Mouse (Mus musculus) left cerebral cortex, postnatal 36 days (tissue): ENCODE measurements at regions not wholly inside any gene's neighbourhood (a gene's known extent, or its start where the extent isn't known, plus 50 kb on each side); places are given as distances from the start of the nearest gene placed in this dataset.

Source experiments
- DNase-seq, 2 experiments: peaks; one replicate each; pipeline ENCODE4 v3.0.0; 2021 to 2022; ENCODE audit warnings: low spot score in 2 of 2, mixed read lengths in 1 of 2
- intact Hi-C: fragments of 180-260 bp; cut with DNase I; formaldehyde crosslinking; loops from one replicate; pipeline ENCODE4 v1.15.1; 2025

DNA sequence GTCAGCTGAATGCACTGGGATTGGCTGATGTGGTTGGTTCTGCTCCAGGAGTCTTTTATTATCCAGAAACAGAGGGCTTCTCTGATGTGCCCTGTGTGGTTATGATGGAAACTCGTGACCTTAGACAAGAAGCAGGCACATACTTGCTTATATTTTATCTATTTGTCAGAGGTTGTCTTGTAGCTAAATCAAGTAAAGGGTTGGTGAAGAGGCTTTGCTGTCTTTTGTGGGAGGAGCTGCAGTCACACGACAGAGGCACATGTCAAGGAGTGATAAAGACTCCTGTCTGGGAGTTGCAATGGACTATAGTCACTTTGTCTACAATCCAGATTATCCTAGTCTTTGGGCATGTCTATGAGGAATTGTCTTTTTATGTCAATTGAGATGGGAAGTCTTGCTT lies 2149.9 kb upstream of the Lrrc6 start:
- intact Hi-C loops = loop anchor here (10.0 kb wide), 1 partner anchor 216 kb away; no protein-coding TSS in a partner anchor
- no peak for DNase-seq

DNA sequence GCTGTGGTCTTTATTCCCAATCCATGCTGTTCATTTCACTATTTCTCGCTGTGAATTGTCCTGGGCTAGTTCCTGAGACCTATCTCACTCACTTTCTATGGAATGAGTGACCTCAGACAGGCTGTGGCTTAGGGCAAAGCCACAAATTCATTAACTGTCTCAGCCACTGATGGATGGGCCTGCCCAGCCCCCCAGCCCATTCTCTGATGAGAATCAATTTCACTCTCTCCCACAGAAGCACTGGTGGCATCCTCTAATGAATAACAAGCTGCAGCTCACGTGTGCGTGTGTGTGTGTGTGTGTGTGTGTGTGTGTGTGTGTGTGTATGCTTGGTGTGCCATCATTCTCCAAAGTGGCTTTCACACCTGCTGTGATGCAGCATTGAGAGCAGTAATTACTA lies 2149.3 kb upstream of the Lrrc6 start:
- DNase-seq = no peak
- intact Hi-C loops = loop anchor here (10.0 kb wide), 1 partner anchor 215 kb away; no protein-coding TSS in a partner anchor

DNA sequence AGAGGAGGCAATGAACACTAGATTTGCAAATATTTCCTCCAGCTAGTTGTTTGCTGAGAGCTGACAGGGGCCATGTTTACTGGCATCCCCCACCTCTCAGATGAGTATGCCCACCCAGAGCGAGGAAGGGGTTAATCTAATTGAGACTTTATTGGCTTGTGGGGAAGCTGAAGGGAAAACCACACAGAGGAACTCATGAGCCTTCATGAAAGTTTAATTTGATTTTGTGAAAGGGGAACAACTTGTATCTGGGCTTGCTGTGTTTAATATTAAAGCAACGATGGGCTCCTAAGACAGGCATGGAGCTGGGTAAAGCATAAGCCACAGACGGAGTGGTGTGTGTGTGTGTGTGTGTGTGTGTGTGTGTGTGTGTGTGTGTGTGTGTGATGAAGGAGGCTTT lies 2146.2 kb upstream of the Lrrc6 start:
- intact Hi-C loops = no loop called here
- no peak for DNase-seq

DNA sequence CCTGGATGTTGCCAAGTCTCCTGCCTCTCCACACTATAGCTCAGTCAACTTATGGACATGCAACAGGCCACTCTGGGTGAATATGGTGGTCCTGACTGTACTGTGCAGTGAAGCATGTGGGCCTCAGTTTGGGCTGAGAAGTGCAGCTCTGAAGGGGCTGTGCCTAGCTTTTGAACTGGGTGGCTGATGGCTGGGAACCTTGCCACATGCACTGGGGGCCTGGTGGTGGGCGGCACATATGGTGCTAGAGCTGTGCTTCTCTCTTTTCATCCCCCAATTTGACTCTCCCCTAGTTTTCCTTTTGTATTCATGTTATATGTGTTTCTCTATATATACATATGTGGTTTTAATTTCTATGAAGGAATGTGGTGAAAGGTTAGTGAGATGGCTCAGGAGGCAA lies 2144.2 kb upstream of the Lrrc6 start:
- intact Hi-C loops = no loop called here
- DNase-seq = peak; percentile 10 to 47

DNA sequence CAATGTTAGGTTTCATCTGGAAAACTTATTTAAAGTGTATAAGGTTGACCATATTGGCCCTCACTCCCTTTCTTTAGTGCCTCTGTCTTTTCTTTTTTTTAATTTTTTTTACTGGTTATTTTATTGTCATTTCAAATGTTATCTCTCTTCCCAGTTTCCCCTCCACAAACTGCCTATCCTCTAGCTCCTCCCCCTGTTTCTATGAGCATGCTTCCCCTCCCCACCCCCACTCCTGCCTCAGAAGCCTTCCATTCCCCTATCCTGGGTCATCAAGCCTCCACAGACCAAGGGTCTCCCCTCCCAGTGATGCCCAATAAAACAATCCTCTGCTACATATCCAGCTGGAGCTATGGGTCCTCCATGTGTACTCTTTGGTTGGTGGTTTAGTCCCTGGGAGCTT lies 2134.9 kb upstream of the Lrrc6 start:
- intact Hi-C loops = no loop called here
- DNase-seq = no peak

DNA sequence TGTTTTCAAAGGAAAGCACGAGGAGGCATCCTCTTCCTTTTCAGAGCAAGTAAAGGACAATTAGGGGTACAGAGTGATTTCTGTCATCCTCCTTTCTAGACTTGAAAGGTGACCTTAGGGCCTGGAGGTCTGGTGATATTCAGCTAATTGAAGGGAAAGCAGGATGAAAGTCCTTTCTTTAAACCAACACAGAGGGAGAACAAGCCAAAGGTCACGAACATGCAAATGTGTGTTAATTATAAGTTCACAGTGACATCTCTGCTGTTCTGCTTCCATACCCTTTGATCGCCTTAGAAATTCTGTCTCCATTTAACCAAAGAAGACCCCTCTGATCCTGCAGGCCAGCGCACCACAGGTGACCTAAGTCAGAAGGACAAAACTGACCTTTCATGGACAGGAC lies 2126.3 kb upstream of the Lrrc6 start:
- intact Hi-C loops = no loop called here
- DNase-seq = no peak

DNA sequence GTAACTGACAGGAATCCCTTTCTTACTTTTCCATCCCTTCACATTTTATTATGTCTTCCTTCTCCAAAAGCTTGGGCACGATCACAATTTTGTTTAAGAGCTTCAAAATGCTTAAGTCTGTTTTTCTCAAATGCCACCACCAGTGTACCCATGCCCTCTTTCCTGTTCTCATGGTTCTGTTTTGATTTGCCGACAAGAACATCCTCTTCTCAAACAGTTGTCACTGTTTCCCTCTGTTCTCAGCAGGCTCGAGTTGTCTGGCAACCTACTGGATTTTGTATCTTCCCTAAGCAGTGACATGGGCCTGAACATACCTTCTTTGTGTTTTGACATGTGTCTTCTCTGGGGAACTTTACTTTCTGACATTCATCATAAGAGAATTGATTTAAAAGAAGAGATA lies 2124.1 kb upstream of the Lrrc6 start:
- no peak for DNase-seq
- intact Hi-C loops = no loop called here

DNA sequence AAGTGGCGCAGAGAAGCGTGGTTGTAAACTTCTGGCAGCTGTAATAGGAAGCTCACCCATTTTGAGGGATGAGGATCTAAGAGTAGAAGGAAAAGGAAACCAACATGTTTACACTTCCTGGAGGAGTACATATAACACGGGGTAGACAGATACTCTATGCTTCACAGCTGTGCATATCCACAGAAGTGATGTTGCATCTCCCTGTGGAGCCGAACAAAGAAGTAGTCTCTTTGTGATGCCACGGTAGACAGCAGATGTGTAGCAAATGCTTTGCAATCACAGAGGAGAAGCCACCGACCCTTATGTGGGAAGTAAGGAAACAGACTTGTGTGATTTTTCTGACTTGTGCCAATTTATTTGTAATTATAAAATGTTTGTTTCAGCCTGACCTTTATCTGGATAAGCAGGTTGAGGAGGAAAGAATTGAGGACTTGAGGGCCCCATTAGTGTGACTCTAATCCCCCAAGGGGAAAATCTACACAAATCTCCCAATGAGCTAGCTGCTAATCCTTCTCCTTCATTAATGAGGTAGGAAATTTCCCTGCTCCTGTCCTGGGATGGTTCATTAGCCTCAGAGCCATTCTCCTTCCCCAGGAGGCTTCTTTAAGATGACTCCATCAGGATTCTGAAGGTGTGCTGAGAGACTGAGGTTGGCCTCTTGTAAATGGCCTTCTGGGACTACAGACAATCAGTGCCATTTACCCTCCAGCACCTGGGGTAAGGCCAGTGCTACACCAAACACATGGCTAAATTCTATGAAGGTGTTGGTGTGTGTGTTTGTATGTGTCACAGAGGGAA lies 2119.9 kb upstream of the Lrrc6 start:
- intact Hi-C loops = no loop called here

DNA sequence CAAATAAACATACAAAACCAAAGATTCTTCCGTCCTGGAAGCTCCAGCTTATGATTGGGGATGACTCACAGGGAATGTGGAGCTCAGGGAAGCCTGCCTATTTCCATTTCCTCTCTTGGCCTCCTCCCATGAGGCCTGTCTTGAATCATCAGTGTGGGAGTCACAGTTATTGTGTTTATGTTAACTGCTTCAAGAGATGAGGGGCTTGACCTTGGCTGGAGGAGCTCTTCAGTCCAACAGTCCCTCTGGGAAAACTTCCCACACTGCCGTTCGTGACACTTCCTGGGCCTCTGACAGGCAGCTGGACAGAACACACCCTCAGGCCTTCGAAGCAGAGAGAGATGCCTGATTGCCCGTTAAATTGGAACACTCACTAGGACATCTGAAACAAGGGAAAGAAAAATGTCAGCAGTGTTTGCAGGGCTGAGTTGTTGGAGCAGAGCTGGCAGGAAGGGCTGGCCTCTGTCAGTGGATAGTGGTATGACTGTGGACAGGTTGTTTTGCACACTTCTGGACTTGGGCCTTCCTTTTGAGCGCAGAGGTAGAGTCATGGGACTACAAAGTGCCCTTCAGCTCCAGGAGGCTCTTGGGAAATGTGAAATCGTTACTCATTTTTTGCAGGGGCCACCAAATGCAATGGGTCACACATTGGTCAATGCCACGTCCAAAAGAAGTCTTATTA lies 2105.5 kb upstream of the Lrrc6 start:
- DNase-seq = peak; percentile 5 to 15
- intact Hi-C loops = no loop called here

More for the DNA sequence above, 2119.9 kb upstream of the Lrrc6 start:
- DNase-seq = no peak

DNA sequence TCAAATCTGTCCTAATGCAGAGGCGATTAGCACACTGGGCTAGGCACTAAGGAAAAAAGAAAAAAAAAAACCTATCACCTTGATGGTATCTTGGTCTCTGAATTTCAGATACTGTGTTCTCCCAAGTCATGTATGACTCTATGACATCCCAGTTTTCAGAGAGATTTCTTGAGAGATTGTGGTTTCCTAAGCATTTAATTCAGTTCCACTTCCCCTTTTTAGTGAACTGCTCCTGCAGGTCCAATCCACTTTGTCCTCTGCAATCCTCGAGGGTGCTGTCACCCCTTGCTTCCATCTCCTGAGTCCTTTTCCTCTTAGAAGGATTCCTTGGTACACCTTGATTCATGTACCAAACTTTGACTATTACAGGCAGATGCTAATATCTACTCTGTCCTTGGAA lies 2104.8 kb upstream of the Lrrc6 start:
- no peak for DNase-seq
- intact Hi-C loops = no loop called here

DNA sequence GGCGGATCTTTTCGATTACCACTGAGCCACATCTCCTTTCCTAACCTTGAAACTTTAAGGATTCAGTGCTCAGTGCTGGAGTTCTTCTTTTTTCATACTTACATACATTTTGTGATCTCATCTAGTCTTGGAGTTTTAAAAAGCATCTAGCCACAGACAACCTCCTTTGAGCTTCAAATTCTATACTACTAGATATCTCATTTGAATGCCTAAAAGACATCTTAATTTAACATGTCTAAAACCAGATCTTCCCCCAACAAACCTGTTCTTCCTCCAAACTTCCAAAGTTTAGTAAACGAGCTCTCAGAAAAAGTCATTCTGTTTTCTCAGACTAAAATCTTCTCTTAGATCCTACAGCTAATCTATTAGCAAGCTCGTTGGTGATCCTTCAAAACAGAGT lies 2081.5 kb upstream of the Lrrc6 start:
- DNase-seq = no peak
- intact Hi-C loops = no loop called here

DNA sequence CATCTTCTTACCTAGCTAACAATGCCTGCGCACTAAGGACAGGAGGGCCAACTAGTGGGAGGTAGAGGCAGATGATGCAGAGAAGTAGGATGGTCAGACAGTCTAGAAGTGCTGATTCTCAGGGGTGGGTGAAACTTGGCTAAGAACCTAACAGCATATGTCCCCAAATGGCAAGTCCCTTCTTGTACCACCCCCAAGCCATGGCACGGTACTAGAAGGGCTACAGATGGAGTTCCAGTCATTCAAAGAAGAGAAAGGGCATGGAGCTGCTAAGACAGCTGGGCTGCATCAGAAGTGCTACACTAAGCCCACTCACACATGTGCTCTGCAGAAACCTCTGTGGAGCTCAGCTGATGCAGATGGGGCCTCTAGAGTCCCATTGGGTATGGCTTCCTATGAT lies 2078.8 kb upstream of the Lrrc6 start:
- intact Hi-C loops = no loop called here
- DNase-seq = peak; percentile 27 to 62

DNA sequence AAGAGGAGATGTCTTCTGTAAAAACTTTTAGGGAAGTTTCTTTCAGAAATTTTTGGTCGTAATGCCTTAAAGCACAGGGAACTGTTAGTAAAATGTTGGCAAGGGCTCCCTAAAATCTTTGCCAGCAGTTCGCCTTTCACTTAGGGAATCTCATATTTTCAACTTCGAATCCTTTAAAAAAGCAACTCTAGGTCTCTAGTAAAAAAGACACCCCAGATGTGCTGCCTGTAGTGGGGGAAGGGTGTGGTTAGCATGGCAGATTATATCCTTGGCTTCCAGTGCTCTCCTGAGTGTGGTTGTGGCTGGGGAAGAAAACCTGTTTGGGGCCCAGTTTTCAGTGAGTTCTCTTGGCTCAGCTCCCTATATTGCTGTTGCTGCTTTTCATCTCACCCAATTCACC lies 2059.9 kb upstream of the Lrrc6 start:
- intact Hi-C loops = no loop called here
- peak; percentile 27 to 34 for DNase-seq

DNA sequence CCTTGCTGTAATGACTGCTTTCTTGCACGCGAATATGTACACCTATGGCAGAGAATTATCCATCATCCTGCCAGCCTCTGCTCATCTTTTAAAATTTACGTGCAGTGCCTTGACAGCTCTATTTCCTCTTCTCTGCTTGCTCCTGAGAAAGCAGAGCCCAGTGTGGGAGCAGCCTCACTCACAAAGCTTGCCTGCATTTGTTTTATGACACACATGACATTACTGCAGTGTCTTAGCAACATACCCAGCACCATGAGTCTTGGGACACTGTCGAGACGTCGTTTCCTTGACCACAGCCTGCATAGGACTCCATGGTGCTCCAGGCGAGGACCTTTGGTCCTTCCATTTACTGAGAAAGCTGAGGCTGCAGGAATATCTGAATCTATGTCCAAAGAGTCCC lies 2055.4 kb upstream of the Lrrc6 start:
- intact Hi-C loops = no loop called here
- DNase-seq = no peak

DNA sequence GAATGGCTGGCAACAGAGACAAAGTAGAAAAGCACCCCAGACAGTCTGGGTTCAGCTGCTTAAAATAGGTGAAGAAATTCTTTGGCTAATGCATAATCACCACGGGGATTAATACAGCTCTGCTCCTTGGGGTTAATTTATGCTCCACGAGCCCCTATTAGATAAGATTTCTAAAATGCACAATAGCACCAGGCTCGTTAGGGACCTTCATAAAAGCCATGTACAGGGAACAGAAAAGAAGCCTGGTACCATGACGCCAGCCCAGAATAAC lies 2035.3 kb upstream of the Lrrc6 start:
- intact Hi-C loops = no loop called here
- no peak for DNase-seq

DNA sequence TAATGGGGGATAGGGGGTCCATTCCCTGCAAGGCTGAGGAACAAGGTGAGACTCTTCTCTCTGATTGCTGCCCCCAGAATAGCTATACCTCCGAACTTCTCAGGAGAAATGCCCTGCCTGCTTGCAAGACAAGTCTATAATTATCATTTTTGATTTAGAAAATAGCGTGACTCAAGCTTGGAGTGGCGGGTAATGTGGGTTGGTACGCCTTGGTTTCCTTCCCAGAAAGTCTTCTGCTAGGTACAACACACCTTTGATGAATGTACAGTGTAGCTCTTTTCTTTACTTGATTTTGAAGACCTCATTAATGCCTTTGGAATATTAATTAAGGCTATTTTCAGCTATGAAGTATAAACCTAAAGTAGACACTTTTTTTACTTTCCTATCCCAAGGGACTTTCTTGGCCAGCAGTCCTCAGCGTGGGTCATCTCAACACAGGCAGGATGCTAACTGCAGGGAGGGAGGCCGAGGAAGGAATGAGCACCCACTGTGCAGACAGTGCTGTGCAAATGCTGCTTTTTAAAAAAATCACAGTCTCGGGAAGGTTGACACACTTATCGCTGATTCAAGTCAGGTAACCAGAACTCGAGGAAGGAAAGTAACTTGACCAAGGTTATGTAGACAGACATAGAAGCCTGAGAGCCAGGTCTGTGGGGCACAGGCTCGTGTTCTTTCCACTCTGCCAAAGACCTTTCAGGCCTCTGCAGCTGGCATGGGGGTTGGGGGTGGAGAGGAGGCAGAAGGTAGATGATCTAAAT lies 2034.8 kb upstream of the Lrrc6 start:
- intact Hi-C loops = no loop called here
- DNase-seq = peak; percentile 30 to 43

DNA sequence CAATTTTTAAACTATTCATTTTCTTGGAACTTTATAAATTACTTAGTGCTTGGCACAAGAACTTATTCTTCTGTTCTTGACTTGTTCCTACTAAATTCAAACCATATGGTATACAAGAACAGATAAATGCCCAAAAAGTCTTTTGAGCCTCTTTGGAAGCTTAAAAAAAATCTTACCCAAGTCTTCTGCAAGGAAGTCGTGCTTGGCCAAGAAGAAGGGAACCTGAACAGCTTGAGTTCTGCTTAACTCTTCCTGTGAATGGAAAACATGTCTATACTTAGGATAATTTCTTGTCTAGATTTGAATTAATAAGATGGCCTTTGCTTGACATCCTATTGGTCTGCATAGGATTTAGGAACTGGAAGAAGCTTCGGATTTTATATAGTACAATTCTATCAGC lies 2020.0 kb upstream of the Lrrc6 start:
- DNase-seq = no peak
- intact Hi-C loops = no loop called here

DNA sequence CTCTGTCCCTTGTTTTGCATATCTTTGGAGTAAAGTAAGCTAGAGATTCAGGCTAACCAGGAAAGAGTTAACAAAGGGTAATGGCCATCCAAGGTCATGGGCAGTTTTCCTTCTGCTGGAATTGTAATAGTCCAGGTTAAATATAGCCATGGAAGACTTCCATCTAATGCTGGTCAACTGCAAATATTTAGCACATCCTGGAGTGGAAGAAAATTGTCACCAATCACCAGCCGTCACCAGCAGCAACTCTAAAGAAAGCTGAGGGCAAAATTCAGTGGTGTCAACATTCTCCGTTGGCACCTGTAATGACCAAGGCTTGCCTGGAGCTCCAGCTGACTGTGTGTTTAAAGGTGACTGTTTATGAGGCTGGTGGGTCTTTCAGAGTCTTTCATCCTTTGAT lies 2011.7 kb upstream of the Lrrc6 start:
- DNase-seq = no peak
- intact Hi-C loops = no loop called here

DNA sequence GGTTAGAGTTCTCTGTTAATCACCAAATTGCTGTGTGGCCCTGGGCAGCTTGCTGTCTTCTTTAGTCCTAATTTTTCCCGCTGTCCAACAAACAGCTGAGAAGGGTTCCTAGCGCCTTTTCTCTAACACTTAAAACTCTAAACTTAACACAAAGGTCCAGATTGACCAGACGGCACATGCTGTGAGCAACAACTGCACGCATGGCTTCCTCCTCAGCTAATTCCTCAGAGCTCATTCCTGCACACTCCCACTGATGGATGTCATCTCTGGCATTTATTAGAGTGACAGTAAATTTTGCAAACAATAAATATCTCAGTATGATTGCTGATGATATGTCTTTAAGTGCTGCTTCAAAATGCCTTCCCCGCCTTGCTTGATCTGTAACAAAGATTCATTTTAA lies 2007.5 kb upstream of the Lrrc6 start:
- DNase-seq = no peak
- intact Hi-C loops = no loop called here

DNA sequence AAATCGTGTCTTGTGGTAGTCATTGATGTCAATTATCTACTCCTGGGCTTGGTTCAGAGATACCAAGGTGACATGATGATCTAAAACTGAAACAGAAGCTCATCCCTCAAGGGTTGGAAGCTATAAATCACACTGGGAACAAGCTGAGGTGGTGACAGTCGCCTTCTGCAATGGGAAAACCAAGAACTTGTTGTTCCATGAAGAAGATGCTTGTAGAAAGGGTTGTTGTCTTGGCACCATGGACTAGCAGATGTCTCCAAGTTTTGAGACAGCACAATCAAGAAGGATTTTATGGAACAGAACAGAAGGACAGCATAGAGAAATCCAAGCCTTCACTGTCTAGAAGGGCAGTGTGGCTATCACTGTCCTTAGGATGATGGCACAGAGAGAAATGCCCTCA lies 2005.4 kb upstream of the Lrrc6 start:
- intact Hi-C loops = no loop called here
- no peak for DNase-seq

DNA sequence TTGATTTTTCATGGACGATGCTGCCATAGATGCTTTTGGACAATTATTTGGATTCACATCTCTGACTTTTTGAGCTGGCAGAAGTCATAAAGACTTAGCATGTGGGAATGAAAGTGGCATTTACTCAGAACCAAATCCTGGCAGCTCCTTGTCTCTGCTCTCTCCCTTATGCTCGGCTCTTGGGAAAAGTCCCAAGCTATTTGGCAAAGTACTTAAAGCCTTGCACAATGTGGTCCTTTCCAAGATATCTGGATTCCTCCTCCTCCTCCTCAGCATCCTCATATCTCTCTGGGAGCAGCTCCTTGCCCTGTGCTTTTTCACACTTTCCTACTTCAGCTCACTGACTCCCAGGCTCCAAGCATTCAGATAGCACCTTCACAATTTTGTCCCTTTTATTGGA lies 1995.7 kb upstream of the Lrrc6 start:
- intact Hi-C loops = no loop called here

More for the DNA sequence above, 1995.7 kb upstream of the Lrrc6 start:
- peak in 1 of 2 experiments; percentile 36 for DNase-seq
